Mouse (Mus musculus) testis, postnatal 10 days (tissue): ENCODE results near the gene Acbd6.

Experiments used
- DNase-seq: peaks from one replicate; pipeline ENCODE4 v3.0.0; 2021; ENCODE audit warnings: low spot score

Acbd6 gene

DNA sequence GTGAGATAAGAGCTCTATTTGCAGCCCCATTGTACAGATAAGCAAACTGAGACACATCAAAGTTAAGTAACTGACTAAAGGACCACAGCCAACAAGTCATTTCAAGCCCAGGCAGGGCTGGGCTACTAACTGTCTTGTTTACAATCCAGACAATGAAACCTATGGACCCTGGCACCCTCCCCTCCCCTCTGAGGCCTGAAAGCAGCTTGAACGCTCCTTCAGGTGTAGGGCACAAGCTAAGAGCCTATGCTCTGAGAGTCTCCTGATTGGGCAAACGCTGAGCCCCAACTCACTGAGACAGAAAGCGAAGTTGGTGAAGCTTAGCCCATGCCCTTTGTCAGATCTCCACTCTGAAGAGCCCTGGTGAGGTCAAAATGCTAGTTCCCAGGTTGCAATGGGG is 166.4 kb downstream of the Acbd6 start:
- no peak for DNase-seq

DNA sequence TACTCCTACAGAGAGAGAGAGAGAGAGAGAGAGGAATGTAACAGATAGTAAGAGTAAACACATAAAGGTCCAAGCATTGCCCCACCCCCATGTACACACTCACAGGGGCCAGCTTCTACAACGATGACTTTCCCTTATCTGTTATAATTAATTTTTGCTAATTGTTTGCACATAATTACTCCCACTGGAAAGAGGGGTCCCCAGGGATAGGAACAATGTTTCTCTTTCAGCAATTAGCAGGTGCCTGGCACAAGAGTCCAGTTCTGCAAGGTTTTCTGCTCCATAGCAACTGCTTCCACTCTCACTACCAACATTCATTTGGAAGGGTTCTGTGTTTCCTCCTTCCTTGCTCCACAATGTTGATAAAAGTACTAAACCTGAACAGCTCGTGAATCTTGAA is 168.0 kb downstream of the Acbd6 start:
- no peak for DNase-seq

DNA sequence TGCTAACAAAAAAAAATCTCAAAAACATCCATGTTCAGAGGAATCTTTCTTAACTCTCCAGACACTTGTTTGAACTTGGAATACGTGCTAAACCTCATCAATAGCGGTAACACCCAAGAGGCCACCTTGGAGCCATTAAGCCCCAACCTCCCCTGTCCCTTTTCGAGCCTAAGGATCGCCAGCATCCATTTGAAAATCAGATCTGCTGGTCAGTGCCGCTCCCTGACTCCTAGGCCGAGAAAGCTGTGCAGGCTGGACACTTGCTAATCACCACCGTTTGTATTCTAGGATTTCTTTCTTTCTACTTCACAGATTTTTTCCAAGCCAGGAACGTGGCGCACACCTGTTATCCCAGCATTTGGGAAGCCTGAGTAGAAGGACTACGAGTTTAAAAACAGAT is 169.9 kb downstream of the Acbd6 start:
- DNase-seq: no peak

DNA sequence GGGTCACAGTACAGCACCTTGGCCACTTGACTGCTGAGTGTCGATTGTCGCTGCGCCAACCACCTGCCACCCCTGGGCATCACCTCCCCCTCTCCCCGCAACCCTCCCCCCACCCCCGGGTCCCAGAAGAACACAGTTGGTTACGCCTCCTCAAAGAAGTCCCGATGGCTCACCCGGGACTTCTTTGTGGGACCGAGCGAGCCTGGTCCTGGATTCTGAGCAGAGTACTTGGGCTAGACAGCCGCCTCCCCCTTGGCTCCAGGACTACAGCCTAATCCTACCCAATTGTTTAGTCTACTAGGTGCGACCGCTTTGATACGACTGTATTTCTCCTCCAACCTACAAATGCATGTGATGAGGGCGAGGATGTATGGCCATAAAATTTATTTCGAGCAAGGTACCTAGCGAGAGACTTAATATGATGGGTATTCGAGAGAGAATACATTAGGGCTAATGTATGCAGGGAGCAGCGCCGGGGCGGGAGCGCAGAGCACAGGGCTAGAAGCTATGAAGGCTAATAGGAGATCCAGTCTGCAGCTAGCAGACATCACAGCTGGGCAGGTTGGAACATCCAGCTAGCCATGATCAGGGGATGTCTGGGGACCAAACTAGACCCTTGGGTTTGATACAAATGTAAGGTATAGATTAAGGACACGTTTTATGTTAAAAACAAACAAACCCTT is 171.3 kb downstream of the Acbd6 start:
- DNase-seq: no peak

DNA sequence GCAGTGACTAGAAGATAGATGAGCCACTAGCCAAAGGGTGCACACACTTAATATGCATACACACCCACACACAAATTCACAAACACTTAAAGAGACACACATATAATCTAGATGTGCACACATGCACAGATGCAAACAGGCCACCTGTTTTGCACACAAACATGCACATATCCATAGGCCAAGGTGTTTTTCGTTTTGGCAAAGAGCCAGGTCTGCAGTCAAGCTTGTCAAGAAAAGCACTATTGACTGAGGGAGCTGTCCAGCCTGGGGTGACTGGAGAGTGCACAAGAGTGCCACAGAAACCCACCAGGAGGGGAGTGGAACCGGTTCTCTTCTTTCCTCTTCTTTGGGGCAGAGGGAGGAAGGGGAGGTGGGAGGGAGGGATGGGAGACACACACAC is 173.2 kb downstream of the Acbd6 start:
- DNase-seq: no peak

DNA sequence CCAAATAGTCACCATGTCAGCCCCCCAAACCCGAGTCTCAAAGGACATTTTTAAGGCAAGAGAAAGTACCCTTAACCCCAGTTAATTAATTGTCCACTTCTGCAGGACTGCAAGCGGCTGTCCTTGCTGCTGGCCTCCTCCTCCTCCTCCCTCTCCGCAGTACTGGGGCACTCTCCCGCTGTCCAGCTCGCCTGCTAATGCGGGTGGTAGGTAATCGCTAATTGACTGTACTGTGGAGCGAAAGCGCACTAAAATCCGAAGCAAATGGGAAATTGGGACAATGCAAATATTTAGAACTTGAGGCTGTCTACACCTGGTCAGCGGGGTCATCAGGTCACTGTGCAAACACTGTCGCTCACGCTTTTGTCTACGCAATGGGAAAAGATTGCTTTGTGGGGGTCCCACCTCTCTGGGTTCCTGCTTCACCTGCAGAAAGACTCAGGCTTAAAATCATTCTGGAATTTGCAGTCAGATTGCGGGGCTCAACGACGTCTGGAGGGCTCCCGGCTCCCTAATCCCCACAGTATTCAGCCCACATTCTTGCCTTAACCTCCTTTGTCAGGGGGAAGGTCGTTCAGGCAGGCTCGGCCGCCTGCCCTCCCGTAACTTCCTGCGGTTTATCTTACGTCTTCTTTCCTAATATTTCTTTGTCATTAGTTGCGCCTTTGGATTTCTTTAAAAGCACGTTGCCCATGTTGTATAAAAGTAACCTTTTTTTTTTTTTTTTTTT is 178.3 kb downstream of the Acbd6 start:
- DNase-seq: no peak

DNA sequence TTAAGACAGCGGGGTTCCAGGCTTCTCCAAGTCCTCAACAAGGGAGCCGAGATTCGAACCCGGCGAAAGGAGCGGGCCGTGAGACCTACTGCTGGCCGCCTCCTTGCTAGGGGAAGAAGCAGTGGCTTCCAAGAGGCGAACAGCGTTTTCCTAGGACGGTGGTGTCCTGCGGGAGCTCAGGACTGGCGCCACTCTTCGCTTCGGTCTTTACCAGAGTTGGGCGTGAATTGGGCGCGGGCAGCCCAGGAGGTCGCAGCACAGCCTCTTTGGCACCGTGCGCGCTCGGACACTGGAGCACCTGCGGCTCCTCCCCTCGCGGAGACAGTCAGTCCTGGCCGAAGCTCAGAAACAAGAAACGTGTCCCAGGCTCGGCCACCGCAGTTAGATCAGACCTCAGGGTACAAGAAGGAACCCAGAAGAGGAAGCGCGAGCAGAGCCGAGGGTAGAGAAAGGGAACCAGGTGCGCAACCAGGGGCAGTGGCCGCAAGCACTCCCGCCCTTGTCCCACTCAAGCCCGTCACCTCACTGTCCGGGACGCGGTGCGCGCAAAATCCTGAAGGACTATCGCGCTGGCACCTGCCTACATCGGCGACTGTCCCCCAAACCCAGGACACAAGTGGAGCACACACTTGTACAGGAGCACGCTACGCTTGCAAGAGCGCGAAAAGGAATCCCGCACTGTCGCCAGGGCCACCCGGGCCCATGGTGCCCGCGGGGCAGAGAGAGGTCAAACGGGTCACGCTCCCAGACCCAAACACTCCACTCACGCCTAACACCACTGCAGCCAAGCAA is 179.3 kb downstream of the Acbd6 start:
- no peak for DNase-seq

DNA sequence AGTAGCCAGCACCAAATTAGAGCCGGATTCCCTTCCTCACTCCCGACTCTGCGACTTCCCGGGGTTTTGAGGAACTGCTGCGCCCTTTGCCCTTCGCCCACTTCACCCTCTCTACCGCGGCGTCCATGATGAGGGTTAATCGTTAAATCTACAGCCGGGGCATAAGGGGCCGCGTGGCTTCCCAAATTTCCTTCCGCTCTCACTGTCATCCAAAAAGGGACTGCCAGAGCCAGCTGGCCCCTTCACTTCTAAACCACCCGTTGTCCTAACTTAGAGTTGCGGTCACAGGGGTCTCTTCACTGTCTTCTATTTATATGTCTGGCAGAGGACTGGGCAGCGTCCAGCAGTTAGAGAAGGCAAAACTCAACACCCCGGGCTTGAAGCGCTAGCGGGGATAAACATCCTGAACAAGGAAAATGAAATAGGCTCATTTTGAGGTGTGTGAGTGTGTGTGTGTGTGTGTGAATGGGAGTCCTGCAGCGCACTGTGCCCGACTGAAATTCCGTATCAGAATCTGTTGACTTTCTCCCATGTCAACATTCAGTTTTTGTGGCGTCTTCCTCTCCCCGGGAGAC is 180.0 kb downstream of the Acbd6 start:
- no peak for DNase-seq
